Mouse (Mus musculus): ENCODE data around the gene Prkar2b.

Prkar2b gene

GRCm38 (mm10) chr12:32060247-32061089 is 628 bp downstream of the Prkar2b start:
- peak; percentile 19 to 50 for DNase-seq (ENCODE audit: low spot score in 2 of 2)

DNA sequence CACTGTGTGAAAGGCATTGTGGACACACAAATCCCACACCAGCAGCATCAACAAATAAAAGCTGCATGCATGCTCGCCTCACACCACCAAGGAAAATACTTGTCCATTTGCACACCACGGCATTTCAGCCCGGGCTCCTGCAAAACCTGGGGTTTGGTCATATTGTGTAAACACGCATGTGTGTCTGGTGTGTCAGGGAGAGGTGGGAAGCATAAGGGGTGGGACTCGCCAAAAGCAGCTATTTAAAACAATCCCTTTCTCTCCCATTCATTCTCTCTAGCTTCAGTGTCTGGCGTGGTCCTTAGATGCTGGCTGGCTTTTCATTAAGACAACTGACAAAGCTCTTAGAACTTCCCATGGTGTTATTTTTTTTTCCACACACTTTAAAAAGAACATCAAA is 1.4 kb downstream of the Prkar2b start:
- peak in 1 of 2 experiments; percentile 30 for DNase-seq (ENCODE audit: low spot score in 2 of 2)

DNA sequence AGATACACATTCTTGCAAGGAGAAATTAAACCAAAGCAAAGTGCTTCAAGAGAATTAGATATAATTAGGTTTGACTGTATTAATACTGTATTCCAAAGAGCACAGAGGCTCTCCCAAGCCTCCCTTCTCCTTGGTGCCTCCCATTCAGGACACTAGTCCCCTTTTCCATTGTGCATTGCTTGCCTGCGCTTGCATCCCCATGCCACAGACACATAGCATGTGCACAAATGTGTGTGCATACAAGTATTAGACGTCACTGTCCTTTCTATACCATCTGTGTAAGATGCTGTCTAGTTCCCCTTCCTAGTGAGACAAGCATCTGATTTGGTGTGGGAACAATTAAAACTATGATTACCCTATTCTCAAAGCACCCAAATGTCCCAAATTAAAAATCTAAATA is 2.0 kb downstream of the Prkar2b start:
- no peak for DNase-seq (ENCODE audit: low spot score in 2 of 2)

DNA sequence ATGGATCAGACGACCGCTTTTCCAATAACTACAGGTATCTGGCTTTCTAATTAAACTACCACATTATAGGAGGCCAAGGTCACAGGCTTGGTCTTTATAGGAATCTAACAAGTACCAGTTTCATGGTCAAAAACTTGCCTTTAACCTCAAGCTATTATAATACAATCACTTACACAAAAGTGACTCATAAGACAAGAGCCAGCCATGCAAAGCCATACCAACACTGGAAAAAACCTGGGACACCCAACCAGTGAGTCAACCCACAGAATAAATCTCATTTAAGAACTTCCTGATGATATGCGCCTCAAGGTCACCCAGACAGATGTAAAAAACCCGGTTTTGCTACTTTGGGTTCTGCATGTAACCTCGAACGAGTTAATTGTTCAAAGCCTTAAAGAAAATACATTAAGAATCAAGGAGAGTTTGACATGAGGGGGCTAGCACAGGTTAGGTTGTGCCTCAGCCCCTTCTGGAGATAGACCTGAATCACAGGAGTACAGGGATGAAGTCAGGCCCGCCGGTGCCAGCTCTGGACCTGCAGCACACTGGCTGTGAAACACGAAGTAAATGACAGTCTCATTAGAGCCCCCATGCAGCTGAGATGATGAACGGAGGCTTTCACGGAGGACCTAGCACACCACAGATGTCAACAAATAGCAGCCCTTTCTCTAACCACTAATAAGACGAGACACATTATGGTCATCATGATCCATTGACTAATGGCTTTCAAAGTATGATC is 3.5 kb downstream of the Prkar2b start:
- DNase-seq (ENCODE audit: low spot score in 2 of 2): no peak

DNA sequence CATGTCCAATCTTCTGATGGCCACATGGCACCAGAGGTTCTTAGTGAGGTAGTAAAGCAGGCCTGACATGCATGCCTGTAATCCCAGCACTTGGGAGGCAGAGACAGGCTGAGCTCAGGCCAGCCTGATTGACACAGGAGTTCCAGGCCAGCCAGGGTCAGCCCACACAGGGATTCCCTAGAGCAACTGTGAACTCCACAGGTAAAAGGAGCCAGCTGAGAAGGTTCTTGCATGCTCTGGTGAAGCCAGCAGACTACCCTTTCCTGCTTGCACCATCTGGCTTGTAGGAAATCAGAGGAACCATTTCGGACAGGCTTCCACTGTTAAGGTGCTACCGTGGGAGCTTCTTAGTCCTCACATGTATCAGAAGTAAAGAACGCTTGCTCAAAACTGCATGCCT is 5.3 kb downstream of the Prkar2b start:
- no peak for DNase-seq (ENCODE audit: low spot score in 2 of 2)

DNA sequence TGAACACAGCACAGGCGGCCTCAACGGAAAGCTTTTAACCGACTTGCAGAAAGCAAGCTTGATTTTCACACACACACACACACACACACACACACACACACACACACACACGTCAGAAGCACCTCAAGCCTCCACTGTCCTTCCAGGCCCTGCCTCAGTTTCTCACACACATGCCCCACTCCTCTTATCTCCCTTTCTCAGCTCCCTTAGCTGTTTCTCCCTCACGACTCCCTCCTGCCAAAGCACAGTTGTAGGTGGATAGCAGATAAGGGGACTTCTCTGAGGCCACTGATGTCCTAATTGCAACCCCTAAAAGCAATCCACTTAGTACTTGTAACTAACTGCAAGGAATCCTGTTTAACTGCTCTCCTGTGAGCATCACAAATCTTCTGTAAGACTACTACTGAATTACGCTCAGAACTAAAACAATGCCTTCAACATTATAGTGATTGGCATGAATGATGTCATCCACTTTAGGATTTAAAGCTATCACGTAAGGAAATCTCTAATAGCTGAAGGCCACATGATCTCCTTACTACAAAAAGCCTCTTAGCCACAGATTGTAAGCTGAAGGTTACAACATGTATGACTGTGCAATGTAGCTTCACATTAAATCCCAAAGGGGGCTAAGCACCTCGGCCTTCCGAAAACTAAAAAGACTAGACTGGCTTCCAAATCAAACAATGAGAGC is 6.5 kb downstream of the Prkar2b start:
- DNase-seq (ENCODE audit: low spot score in 2 of 2): no peak

DNA sequence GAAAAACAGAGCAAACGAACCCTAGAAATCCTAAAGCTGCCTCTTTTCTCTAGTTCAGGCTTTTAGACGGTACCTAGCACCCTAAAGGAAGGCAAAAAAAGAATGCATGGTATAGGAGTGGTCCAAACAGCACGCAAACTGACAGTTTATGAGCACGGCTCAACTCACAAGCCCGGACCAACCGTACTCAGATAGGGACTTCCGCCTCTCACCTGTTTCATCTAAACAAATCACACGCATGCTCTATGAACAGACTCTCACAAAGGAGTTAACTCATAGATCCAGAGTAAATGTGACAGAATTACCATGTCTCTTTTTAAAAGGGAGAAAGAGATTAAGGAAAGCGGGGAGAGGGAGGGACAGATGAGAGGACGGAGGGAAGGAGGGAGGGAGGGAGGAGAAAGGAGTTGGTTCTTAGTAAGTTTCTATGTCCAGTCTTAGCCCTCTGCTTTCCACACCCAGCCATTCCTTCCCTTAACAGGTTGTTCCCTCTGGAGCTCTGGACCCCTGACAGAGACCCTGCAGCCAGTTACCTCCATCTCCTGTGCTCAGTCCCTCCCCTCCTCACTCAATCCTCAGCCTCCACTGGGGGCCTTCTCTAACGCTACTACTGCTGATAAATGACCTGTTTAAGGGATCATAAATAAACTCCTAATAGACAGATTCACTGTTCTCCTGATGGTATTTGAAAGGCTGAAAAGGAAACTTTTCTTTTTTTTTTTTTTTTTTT is 7.3 kb downstream of the Prkar2b start:
- no peak for DNase-seq (ENCODE audit: low spot score in 2 of 2)

- DNase-seq (ENCODE audit: low spot score in 2 of 2): no peak
Measured at GRCm38 (mm10) chr12:32052882-32053281, 8.2 kb downstream of the Prkar2b start.

DNA sequence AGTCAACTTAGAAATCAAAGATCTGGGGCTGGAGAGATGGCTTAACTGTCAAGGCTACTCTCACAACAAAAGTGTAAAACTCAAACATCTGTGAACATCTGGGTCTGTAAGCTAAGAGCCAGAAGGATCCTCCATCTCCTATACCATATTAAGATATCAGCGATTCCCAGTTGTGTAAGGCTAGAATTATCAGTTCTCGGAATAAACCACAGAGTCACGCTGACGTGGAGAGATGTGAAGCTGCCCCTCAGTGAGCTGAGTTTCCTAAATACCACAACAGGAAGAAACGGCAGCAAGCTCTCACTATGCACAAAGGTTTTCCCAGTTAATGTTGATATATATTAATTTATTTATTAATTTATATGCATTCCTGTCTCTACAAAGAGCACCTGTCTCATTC is 10.9 kb downstream of the Prkar2b start:
- DNase-seq (ENCODE audit: low spot score in 2 of 2): no peak

GRCm38 (mm10) chr12:32045566-32046330 is 15.3 kb downstream of the Prkar2b start:
- no peak for DNase-seq (ENCODE audit: low spot score in 2 of 2)

GRCm38 (mm10) chr12:32044487-32045134 is 16.5 kb downstream of the Prkar2b start:
- no peak for DNase-seq (ENCODE audit: low spot score in 2 of 2)

- no peak for DNase-seq (ENCODE audit: low spot score in 2 of 2)
Measured at GRCm38 (mm10) chr12:32033536-32033935, 27.6 kb downstream of the Prkar2b start.

DNA sequence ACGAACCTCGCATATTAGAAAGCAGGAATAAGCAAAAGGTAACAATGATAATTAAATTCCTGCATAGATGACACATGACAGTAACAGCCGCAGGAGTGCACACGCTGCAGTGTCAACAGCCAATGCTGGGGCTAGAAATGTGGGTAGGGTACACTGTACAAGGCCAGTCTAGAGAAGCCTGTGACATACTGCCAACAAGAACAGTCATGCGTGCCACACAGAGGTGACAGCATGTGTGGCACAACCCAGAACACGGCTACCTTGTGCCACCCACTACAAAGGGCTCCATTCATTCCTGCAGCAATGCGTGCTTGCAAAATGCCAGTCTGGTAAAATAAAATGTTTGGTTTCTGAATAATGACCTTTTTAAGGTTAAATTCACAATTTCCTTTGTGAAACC is 28.2 kb downstream of the Prkar2b start:
- no peak for DNase-seq (ENCODE audit: low spot score in 2 of 2)

- DNase-seq (ENCODE audit: low spot score in 2 of 2): no peak
Measured at GRCm38 (mm10) chr12:32018376-32018750, 42.7 kb downstream of the Prkar2b start.

DNA sequence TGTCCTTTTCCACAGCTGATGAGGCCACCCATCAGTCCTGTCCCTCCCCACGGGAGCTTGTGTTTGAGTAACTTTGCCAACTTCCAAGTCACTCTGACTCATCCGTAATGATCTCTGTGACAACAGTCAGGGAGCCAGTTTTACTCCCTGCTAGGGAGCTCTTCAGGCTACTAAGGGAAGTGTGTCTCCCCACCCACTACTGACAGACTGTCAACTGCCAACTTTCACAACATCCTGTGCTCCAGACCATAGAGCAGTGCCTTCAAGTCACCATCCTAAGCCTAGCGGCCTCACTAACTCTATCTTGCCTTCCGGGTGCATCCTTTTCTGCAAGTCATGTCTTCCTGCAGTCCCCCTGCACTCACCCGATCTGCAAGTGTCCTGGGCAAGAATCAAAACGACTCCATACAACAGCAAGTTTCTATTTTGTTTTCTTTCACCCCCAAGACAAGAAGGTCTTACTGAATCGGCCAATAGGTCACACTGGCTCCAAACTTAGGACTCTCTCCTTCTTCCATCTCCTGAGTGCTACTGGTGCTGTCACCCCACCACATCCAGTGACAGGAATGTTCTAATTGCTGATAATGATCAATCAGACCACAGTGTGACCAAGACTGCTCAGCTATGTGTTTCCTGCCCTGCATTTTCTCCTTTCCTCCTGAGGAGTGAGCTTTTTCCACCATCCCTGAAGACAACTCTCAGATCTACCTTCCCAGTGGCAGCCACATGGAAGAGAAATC is 43.3 kb downstream of the Prkar2b start:
- no peak for DNase-seq (ENCODE audit: low spot score in 2 of 2)

DNA sequence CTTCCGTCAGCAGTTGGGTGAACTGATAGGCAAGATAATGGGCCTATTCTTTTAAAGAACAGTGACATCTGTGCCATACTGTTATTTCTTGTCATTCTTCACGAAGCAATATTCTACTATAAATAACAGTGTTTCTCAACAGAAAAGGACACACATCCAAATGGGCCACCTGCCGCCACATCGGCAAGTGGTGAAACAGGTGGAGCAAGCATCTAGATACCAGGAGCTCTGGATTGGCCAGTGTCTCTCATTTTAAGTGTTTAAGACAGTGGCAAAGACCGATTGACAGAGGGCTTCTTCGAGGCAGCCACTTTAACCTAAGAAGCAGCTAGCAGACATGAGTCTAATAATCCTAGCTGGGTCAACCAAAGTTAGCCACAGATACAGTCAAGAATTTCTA is 44.6 kb downstream of the Prkar2b start:
- no peak for DNase-seq (ENCODE audit: low spot score in 2 of 2)

DNA sequence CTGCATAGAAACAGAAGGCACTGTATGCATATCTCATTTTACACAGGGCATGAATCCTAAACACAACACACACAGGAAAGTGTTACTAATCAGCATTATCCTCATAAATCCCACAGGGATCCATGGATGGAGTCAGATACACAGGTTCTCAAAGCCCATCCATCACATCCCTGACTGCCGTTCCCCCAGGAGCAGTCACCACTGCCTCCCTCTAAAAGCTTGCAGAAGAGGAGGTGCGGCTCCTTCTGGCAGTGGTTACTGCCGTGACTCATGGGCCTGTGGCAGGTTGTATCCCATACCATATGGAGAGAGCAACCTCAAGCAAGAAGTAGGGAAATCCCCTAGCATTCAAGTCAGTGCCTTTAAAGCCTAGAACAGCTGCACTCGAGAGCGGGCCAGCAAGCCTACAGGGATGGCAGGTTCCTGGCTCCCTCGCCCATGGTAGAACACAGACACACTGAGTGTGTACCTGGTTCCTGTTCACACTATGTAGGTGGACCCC is 45.8 kb downstream of the Prkar2b start:
- no peak for DNase-seq (ENCODE audit: low spot score in 2 of 2)

GRCm38 (mm10) chr12:32014811-32015210 is 46.3 kb downstream of the Prkar2b start:
- no peak for DNase-seq (ENCODE audit: low spot score in 2 of 2)

GRCm38 (mm10) chr12:32012169-32012568 is 48.9 kb downstream of the Prkar2b start:
- DNase-seq (ENCODE audit: low spot score in 2 of 2): no peak

DNA sequence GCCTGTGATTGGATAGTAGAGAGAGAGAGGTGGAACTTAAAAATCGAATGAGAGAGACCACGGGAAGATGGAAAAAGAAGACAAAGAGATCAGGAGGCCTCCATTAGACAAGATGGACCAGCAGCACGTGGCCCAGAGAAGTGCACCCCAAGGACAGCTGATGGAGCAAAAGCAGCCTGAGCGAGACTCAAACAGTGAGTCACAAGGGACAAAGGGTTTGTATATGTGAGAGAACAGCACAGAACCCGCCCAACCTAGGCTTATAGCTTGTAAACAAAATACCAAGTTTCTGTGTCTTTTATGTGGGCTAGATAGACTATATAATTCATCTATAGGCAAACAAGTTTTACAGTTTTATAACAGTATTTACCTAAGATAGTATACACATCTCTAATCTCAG is 50.0 kb downstream of the Prkar2b start:
- DNase-seq (ENCODE audit: low spot score in 2 of 2): no peak
